Mouse (Mus musculus) forebrain, embryonic 16.5 days (tissue): ENCODE results near the gene Cnn3. TPM values are rescaled to one million over a fixed set of nuclear protein-coding genes. Genes with fewer than 3 reads are reported as not detected.

ENCODE experiments used
- ATAC-seq: fragments of 200-750 bp; cut with Nextera tagmentation; 2 replicates; pipeline ENCODE4 v1.8.0; 2017; ENCODE audit warnings: mild to moderate bottlenecking, moderate library complexity
- H3K27ac ChIP-seq: fragments of 300-500 bp; sonication (generic); 2 replicates; pipeline ENCODE4 v1.5.1; 2014; ENCODE audit warnings: low read length, control low read depth
- H3K27me3 ChIP-seq: fragments of 300-500 bp; sonication (generic); replicated peaks from 2 replicates; pipeline ENCODE4 v1.6.1; 2014; ENCODE audit warnings: low read length; ENCODE audit not compliant: control insufficient read depth, insufficient read depth
- H3K36me3 ChIP-seq: fragments of 300-500 bp; sonication (generic); 2 replicates; pipeline ENCODE4 v1.6.1; 2014; ENCODE audit not compliant: control insufficient read depth, insufficient read depth
- H3K4me1 ChIP-seq: fragments of 300-500 bp; sonication (generic); replicated peaks from 2 replicates; pipeline ENCODE4 v1.6.1; 2014; ENCODE audit warnings: low read length; ENCODE audit not compliant: control insufficient read depth, insufficient read depth
- H3K4me2 ChIP-seq: fragments of 300-500 bp; sonication (generic); 2 replicates; pipeline ENCODE4 v1.6.1; 2014; ENCODE audit warnings: mild to moderate bottlenecking, low read length, control low read depth
- H3K4me3 ChIP-seq: fragments of 300-500 bp; sonication (generic); replicated peaks from 2 replicates; pipeline ENCODE4 v1.5.1; 2014; ENCODE audit warnings: mild to moderate bottlenecking, low read length, control low read depth
- H3K9ac ChIP-seq: fragments of 300-500 bp; sonication (generic); replicated peaks from 2 replicates; pipeline ENCODE4 v1.6.1; 2014; ENCODE audit warnings: low read depth, low read length, control low read depth
- H3K9me3 ChIP-seq: fragments of 300-500 bp; sonication (generic); 2 replicates; pipeline ENCODE4 v1.6.1; 2016; ENCODE audit warnings: low read length; ENCODE audit not compliant: control insufficient read depth
- WGBS: fragments of 180-500 bp; shearing (Covaris S2); extraction: QIAGEN DNeasy Blood & Tissue Kit; methylation state at CpG from one replicate; pipeline ENCODE4 v1.1.7; 2014; 5-methylcytosine and 5-hydroxymethylcytosine counted together
- polyA plus RNA-seq: library from polyadenylated mRNA; unstranded; fragments of >200 nt; fragmentation: Nextera tagmentation; extraction: Ambion mirVana; gene quantifications from 2 replicates; pipeline ENCODE4 v1.2.1, GENCODE M21; 2015

Gene Cnn3
- polyA plus RNA-seq, 1 experiment from 2014 or later = 554 TPM

DNA sequence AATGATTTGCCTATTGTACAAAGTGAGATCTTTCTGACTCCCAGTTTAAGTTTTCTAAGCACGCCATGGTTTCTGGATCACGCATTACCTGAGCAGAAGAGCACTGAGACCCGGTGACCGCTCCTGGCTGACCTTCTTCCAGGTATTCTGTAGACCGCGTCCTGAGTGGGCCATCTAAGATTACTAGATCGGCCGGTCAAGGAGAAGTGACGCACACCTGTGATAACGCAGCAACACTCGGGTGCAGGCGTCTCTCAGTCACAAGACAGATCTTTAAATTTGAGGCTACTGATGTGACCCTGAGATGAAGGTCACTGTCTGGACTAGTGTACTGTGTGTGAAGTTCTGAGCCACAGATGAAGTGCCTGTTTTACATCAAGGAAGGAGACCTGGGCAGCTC is 15.2 kb downstream of the Cnn3 start:
- no peaks in the 10 kb centered on the region for H3K27me3 ChIP-seq
- H3K4me1 ChIP-seq = peaks cover 3% of the 10 kb centered on the region; the same call in 1 of the 2 replicates
- no peak overlapping the region for H3K4me3 ChIP-seq
- H3K27ac ChIP-seq = no peak overlapping the region
- no peak overlapping the region for H3K4me2 ChIP-seq
- no peaks in the 10 kb centered on the region for H3K9me3 ChIP-seq
- peaks cover 2% of the 10 kb centered on the region; the same call in 1 of the 2 replicates for H3K36me3 ChIP-seq
- WGBS = 97% methylated on average over 12 of the region's 12 CpGs
- H3K9ac ChIP-seq = no peak overlapping the region
- no peak for ATAC-seq

DNA sequence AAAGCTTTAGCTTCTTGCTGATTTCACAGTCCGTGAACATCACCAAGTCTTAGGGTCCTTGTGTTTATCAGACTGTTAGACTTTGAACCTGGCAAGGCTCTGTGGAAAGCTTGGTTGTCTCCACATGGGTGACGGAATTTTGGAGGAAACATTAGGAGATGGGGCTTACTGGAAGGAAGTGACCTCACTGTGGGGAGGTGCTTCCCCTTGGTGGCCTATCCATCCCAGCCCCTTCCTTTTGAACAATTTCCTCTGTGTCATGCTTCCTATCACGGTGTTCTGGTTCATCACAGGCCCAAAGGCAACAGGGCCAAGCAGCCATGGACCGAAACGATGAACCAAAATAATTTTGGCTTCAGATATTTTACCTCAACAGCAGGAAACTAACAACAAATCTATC is 16.0 kb downstream of the Cnn3 start:
- Histone ChIP-seq H3K4me1 (0 out of 2 replicates have a peak, but pooled peaks cover 3% of the 10 kb centered on the region), H3K27ac (no peak overlapping the region), H3K9ac (no peak overlapping the region), H3K4me3 (no peak overlapping the region), H3K36me3 (peaks cover 2% of the 10 kb centered on the region; the same call in 1 of the 2 replicates), H3K4me2 (no peak overlapping the region), H3K27me3 (no peaks in the 10 kb centered on the region), H3K9me3 (no peaks in the 10 kb centered on the region)
- ATAC-seq = no peak
- WGBS = 96% methylated on average over 5 of the region's 5 CpGs

DNA sequence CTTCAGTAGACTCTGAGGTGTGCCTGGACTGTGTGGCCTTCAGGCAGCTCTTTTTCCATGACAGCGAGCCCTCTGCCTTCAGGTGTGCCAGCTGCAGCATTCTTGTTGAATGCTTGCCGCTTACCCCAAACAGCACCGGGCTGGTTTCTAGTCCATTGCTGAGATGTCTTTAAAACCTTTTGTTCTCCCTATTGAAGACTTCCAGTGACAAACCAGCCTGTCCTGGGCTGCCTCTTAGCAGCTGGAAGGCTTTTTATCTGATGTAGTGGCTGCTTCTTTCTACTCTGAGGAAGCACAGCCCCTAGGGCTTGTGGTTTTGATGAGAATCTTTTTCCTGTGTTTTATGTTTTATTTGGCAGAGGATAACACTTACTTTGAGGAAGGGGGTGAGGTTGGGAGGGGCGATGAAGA is 17.6 kb downstream of the Cnn3 start:
- Histone ChIP-seq H3K36me3 (peaks cover 2% of the 10 kb centered on the region; the same call in 1 of the 2 replicates), H3K9me3 (no peaks in the 10 kb centered on the region), H3K4me1 (peaks cover 17% of the 10 kb centered on the region), H3K9ac (no peak overlapping the region), H3K27ac (no peak overlapping the region), H3K4me3 (no peak overlapping the region), H3K27me3 (no peaks in the 10 kb centered on the region), H3K4me2 (no peak overlapping the region)
- ATAC-seq = no peak
- 87% methylated on average over 4 of the region's 4 CpGs for WGBS

DNA sequence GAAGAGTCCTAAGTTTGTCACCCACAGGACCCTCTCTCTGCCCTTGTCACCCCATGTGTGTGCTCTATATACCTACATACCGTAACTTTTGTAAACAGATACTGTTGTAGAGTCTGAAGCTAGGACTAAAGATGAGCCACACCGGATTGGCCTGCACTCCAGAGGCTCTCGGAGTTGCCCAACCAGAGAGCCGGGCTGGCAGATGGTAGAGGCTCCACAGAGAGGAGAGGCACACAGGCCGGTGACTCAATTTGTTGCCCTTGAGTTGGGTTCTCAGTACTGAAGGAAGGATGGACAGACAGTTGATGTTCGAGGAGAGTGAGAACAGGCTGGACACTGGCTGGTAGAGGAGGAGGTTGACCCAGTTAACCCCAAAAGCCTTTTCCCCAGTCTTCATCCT is 18.1 kb downstream of the Cnn3 start:
- Histone ChIP-seq H3K9ac (no peak overlapping the region), H3K36me3 (peaks cover 2% of the 10 kb centered on the region; the same call in 1 of the 2 replicates), H3K9me3 (no peaks in the 10 kb centered on the region), H3K4me3 (no peak overlapping the region), H3K4me1 (peaks cover 14% of the 10 kb centered on the region), H3K4me2 (no peak overlapping the region), H3K27me3 (no peaks in the 10 kb centered on the region), H3K27ac (no peak overlapping the region)
- 96% methylated on average over 6 of the region's 6 CpGs for WGBS
- no peak for ATAC-seq

DNA sequence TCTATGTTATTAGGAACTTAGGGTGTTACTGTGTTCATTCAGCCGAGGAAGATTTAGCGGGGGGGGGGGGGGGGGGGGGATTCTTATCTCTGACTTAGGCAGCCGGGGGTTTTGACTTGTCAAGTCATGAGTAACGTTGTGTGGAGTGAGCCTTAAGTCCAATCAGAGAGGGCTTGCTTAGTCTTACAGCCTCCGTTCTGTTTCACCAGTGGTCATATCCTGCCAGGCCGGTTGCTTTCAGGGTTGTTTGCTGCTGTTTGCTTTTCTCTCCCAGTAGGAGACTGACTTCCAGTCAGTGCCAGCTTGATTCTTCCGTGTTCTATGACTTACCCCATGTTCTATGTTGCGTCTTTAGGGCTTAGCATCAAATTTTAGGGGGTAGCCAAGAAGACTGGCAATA is 20.2 kb downstream of the Cnn3 start:
- Histone ChIP-seq H3K9me3 (no peaks in the 10 kb centered on the region), H3K4me1 (peaks cover 14% of the 10 kb centered on the region), H3K27me3 (no peaks in the 10 kb centered on the region), H3K9ac (no peak overlapping the region), H3K4me3 (no peak overlapping the region), H3K27ac (no peak overlapping the region), H3K4me2 (no peak overlapping the region), H3K36me3 (peaks cover 2% of the 10 kb centered on the region; the same call in 1 of the 2 replicates)
- WGBS = 79% methylated on average over 8 of the region's 8 CpGs
- ATAC-seq = no peak

DNA sequence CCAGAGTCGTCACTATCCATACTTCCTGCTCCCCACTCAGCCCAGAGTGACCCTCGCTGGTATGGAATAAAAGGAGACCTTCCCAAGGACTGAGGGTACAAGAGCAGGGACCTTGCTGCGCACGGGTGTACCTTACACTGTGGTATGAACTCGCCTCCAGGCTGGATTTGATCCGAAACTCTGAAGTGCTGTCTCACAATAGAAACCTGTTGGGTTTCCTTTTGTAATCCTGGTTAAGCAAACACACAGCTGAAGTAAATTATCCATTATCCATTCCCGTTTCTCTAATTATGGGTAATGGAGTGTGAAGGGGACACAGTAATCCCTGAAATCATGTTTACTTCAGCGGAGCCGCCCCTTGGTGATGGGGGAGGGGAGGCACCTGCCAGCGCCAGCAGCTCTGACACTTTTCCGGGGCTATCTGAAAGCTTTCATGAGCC is 21.8 kb downstream of the Cnn3 start:
- Histone ChIP-seq H3K27ac (no peak overlapping the region), H3K27me3 (no peaks in the 10 kb centered on the region), H3K4me1 (peaks cover 14% of the 10 kb centered on the region), H3K4me3 (no peak overlapping the region), H3K4me2 (0 out of 2 replicates have a peak overlapping the region, but pooled peaks have one; percentile 12), H3K9me3 (no peaks in the 10 kb centered on the region), H3K9ac (0 out of 2 replicates have a peak overlapping the region, but pooled peaks have one; percentile 0), H3K36me3 (peaks cover 9% of the 10 kb centered on the region)
- ATAC-seq = peak; percentile 31; the same call in 1 of the 2 replicates
- 5% methylated on average over 11 of the region's 11 CpGs for WGBS

DNA sequence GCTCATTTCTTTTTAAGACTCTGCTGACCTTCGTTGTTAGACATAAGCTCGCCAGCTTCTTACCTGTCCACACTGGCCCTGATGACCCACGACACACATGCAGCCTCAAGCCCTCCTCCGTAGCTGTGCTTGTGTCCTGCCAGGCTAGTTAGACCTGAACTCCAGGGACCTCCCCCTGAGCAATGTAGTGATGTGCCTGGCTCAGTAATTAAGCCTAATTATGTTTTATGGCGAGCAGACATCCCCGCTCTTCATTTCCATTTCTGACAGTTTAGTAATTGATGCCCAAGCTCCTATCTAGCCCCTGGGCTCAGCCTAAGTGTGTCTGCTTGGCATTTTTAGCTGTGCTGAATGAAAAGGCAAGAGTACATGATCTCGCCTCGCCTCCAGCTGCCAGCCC is 22.3 kb downstream of the Cnn3 start:
- Histone ChIP-seq H3K36me3 (peaks cover 9% of the 10 kb centered on the region), H3K9me3 (no peaks in the 10 kb centered on the region), H3K27ac (no peak overlapping the region), H3K9ac (no peak overlapping the region), H3K27me3 (no peaks in the 10 kb centered on the region), H3K4me2 (0 out of 2 replicates have a peak overlapping the region, but pooled peaks have one; percentile 12), H3K4me3 (no peak overlapping the region), H3K4me1 (peaks cover 14% of the 10 kb centered on the region)
- peak; percentile 55 for ATAC-seq
- WGBS = 38% methylated on average over 8 of the region's 8 CpGs

DNA sequence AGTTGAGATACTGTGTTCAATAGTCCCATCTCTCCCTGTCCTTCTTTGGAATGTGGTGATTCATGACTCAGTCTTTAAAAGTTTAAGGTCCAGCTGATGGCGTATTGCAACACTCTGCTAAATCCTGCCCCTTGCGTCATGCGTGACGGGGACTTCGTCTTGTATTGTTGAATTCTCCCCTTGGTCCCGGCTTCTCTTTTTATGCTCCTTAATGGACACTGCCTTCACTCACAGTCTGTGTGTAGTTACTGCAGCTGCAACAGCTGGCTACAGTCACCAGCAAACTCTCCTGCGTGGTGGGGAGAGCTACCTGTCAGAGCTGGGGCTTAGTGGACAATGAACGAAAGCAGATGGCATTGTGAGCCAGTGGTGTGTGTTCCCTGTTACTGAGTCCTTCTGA is 23.2 kb downstream of the Cnn3 start:
- H3K36me3 ChIP-seq = peaks cover 9% of the 10 kb centered on the region
- H3K4me3 ChIP-seq = no peak overlapping the region
- no peaks in the 10 kb centered on the region for H3K9me3 ChIP-seq
- no peak for ATAC-seq
- WGBS = 85% methylated on average over 8 of the region's 8 CpGs
- H3K4me2 ChIP-seq = no peak overlapping the region
- H3K9ac ChIP-seq = no peak overlapping the region
- peaks cover 14% of the 10 kb centered on the region for H3K4me1 ChIP-seq
- H3K27ac ChIP-seq = no peak overlapping the region
- H3K27me3 ChIP-seq = no peaks in the 10 kb centered on the region

DNA sequence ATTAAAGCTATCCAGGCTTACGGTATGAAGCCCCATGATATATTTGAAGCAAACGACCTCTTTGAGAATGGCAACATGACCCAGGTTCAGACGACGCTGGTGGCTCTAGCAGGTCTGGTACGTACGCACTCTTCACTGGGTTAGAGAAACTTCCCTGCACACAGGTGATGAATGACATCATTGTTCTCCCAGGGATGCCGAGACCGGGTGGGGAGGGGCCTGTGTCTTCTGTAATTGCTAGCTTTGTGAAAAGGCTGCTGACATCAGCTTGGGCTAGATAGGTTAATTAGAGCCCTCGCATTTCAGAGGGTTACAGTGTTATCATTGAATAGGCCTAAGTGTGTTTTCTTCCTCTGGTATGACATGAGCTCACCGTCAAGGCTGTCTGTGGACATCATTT is 25.1 kb downstream of the Cnn3 start:
- peaks cover 23% of the 10 kb centered on the region for H3K36me3 ChIP-seq

More for the DNA sequence above, 25.1 kb downstream of the Cnn3 start:
- Histone ChIP-seq H3K9ac (no peak overlapping the region), H3K4me3 (no peak overlapping the region), H3K4me1 (peaks cover 14% of the 10 kb centered on the region), H3K4me2 (no peak overlapping the region), H3K9me3 (no peaks in the 10 kb centered on the region), H3K27ac (no peak overlapping the region), H3K27me3 (no peaks in the 10 kb centered on the region)
- 32% methylated on average over 10 of the region's 10 CpGs for WGBS
- peak; percentile 67 for ATAC-seq
